Mouse (Mus musculus) limb, embryonic 15.5 days (tissue): ENCODE measurements around the gene Slfn8. TPM values are rescaled to one million over a fixed set of nuclear protein-coding genes. Genes with fewer than 3 reads are reported as not detected.
A peak's percentile ranks its signal among the peaks of the same experiment; 100 is the strongest.
"Not testable (repeated sequence)": the region's sequence is repeated elsewhere in the genome, so short reads cannot be mapped to it uniquely, and the experiment has no call there.

ENCODE experiments used
- ATAC-seq: fragments of 200-750 bp; cut with Nextera tagmentation; 2 replicates; pipeline ENCODE4 v1.8.0; 2017; ENCODE audit warnings: low read depth, moderate TSS enrichment; ENCODE audit not compliant: insufficient number of reproducible peaks, low FRiP score, low TSS enrichment
- H3K27ac ChIP-seq: fragments of 300-500 bp; sonication (generic); 2 replicates; pipeline ENCODE4 v1.5.1; 2015; ENCODE audit warnings: moderate library complexity, mild to moderate bottlenecking, inconsistent platforms
- H3K27me3 ChIP-seq: fragments of 300-500 bp; sonication (generic); 2 replicates; pipeline ENCODE4 v1.6.1; 2015; ENCODE audit warnings: inconsistent platforms
- H3K36me3 ChIP-seq: fragments of 300-500 bp; sonication (generic); 2 replicates; pipeline ENCODE4 v1.6.1; 2015; ENCODE audit warnings: inconsistent platforms
- H3K4me1 ChIP-seq: fragments of 300-500 bp; sonication (generic); 2 replicates; pipeline ENCODE4 v1.6.1; 2015; ENCODE audit warnings: inconsistent platforms
- H3K4me2 ChIP-seq: fragments of 300-500 bp; sonication (generic); 2 replicates; pipeline ENCODE4 v1.6.1; 2015; ENCODE audit warnings: mild to moderate bottlenecking, inconsistent platforms
- H3K4me3 ChIP-seq: fragments of 300-500 bp; sonication (generic); 2 replicates; pipeline ENCODE4 v1.5.1; 2015; ENCODE audit warnings: mild to moderate bottlenecking, inconsistent platforms
- H3K9ac ChIP-seq: fragments of 300-500 bp; sonication (generic); 2 replicates; pipeline ENCODE4 v1.6.1; 2015; ENCODE audit warnings: inconsistent platforms
- H3K9me3 ChIP-seq: fragments of 300-500 bp; sonication (generic); 2 replicates; pipeline ENCODE4 v1.6.1; 2016; ENCODE audit warnings: inconsistent platforms
- WGBS: fragments of 180-500 bp; shearing (Covaris S2); methylation state at CpG from one replicate; pipeline ENCODE4 v1.1.7; 2015; 5-methylcytosine and 5-hydroxymethylcytosine counted together
- polyA plus RNA-seq: library from polyadenylated mRNA; unstranded; fragments of >200 nt; fragmentation: Nextera tagmentation; extraction: Ambion mirVana; gene quantifications from 2 replicates; pipeline ENCODE4 v1.2.1, GENCODE M21; 2015

Slfn8 gene
- polyA plus RNA-seq, 1 experiment from 2014 or later: 0.68 TPM

DNA sequence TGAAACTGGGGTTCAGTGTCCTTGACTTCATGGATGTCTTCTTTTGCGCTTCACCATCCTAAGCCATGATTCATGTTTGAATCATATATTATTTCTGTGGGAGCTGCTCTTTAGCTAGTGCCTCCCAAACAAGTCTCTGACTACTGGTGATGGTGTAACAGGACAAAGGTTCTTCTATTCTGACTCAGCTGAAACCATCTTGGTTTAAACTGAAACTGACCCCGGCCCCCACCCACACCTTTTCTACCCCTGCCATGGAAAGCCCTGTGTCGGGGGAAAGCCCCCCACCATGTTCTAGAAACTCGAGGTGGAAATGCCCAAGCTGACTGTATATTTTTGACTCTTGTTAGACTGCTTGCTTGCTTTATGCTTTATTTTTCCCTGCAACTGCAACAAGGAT lies 23.3 kb upstream of the Slfn8 start:
- Histone ChIP-seq H3K27me3 (peaks cover 9% of the 10 kb centered on the region; the same call in 1 of the 2 replicates), H3K36me3 (no peaks in the 10 kb centered on the region), H3K9me3 (no peaks in the 10 kb centered on the region), H3K4me3 (no peak overlapping the region), H3K9ac (no peak overlapping the region), H3K27ac (no peak overlapping the region), H3K4me1 (no peaks in the 10 kb centered on the region), H3K4me2 (no peak overlapping the region)
- 78% methylated on average over 4 of the region's 4 CpGs for WGBS
- ATAC-seq: no peak

DNA sequence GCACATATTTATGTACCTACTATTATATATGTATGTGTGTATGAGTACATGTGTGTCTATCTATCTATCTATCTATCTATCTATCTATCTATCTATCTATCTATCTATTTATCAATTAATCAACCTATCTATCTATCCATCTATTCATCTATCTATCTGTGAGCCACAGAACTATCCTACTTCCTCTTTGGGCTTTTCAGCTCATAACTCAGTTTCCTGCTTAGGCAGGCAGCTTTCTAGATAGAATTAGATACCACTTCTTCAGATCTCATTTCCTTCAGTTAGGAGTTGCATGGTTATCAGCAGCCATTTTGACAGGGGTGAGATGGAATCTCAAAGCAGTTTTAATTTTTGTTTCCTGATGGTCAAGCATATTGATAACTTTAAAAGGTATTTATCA lies 20.4 kb upstream of the Slfn8 start:
- no peaks in the 10 kb centered on the region for H3K36me3 ChIP-seq
- no peaks in the 10 kb centered on the region for H3K9me3 ChIP-seq
- ATAC-seq: no peak

DNA sequence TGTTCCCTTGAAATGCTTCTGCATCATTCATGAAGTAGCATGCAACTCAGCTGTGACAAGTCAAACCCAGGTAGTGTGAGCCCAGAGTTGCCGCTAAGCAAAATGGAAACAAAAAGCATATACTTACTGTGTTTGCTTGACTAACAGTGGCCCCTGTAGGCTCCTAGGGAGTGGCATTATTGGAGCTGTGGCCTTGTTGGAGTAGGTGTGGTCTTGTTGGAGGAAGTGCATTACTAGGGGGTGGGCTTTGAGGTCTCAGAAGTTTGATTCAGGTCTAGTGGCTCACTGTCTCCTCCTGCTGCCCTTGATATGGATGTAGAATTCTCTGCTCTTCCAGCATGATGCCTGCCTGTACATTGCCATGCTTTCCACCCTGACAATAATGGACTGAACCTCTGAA lies 19.7 kb upstream of the Slfn8 start:
- Histone ChIP-seq H3K27me3 (peaks cover 9% of the 10 kb centered on the region; the same call in 1 of the 2 replicates), H3K27ac (no peak overlapping the region), H3K4me3 (peak overlapping the region; percentile 7; the same call in 1 of the 2 replicates), H3K9me3 (no peaks in the 10 kb centered on the region), H3K36me3 (no peaks in the 10 kb centered on the region), H3K9ac (no peak overlapping the region), H3K4me2 (peak overlapping the region; percentile 32; the same call in 1 of the 2 replicates), H3K4me1 (no peaks in the 10 kb centered on the region)
- WGBS: 23% methylated on average over 1 of the region's 1 CpGs
- no peak for ATAC-seq

More for the DNA sequence above, 20.4 kb upstream of the Slfn8 start:
- Histone ChIP-seq H3K27me3 (peaks cover 9% of the 10 kb centered on the region; the same call in 1 of the 2 replicates), H3K4me1 (no peaks in the 10 kb centered on the region), H3K4me2 (no peak overlapping the region), H3K27ac (no peak overlapping the region), H3K9ac (no peak overlapping the region), H3K4me3 (no peak overlapping the region)

DNA sequence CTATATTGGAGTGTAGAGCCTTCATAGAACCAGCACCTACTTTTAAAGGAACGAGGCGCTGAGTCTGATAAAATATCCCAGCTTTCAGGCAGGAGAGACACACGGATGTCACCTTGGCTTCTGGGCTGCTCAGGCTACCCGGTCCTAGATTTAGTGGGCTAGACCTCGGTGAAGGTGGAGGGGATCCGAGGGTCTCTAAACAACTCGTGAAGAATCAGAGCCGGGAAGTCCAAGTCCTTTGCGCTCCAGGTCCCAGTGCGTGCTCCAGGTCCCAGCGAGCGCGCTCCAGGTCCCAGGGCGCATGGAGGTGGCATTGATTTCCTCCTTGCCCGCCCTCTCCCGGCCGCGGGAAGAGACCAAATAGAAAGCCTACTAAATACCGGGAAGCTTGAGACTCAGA lies 19.2 kb upstream of the Slfn8 start:
- no peak for ATAC-seq
- H3K27me3 ChIP-seq: peaks cover 9% of the 10 kb centered on the region; the same call in 1 of the 2 replicates
- 13% methylated on average over 19 of the region's 19 CpGs for WGBS
- no peak overlapping the region for H3K9ac ChIP-seq
- peak overlapping the region; percentile 32 for H3K4me2 ChIP-seq
- H3K4me1 ChIP-seq: no peaks in the 10 kb centered on the region
- H3K27ac ChIP-seq: no peak overlapping the region
- no peaks in the 10 kb centered on the region for H3K9me3 ChIP-seq
- peak overlapping the region; percentile 7; the same call in 1 of the 2 replicates for H3K4me3 ChIP-seq
- H3K36me3 ChIP-seq: no peaks in the 10 kb centered on the region

DNA sequence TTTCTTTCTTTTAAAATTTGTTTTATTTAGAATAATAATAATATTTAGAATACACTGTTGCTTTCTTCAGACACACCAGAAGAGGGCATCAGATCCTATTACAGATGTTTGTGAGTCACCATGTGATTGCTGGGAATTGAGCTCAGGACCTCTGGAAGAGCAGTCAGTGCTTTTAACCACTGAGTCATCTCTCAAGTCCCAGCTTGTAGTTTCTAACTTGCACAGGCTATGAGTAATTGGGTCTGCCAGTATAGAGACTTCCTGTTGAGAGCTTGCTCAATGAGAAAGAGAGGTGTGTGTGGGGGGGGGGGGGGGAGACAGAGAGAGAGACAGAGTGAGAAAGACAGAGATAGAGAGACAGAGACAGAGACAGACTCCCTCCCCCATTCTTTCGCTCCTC lies 18.5 kb upstream of the Slfn8 start:
- Histone ChIP-seq H3K36me3 (no peaks in the 10 kb centered on the region), H3K27me3 (peaks cover 9% of the 10 kb centered on the region; the same call in 1 of the 2 replicates), H3K9ac (no peak overlapping the region), H3K9me3 (no peaks in the 10 kb centered on the region), H3K27ac (no peak overlapping the region), H3K4me2 (no peak overlapping the region), H3K4me3 (no peak overlapping the region), H3K4me1 (no peaks in the 10 kb centered on the region)
- WGBS: 89% methylated on average over 1 of the region's 1 CpGs
- no peak for ATAC-seq

DNA sequence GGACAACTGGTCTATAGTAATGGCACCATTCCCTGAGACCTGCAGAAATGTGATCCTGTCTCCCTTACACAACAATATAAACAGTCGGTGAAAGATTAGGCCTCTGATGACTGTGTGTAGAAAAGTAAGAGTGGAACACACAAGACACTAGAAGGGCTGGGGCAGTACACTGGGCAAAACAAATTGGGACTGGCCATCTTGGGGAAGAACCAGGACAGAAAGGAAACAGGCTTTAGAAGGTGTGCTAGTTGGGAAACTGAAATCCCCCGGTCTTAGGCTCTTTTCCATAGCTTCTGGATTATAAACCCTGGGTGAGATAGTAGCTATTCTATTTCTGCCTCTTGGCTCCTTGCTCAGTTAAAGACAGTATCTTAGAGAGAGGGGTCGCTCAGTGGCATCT lies 18.1 kb upstream of the Slfn8 start:
- not testable (repeated sequence) for H3K4me2 ChIP-seq, H3K9me3 ChIP-seq, ATAC-seq, H3K9ac ChIP-seq, H3K36me3 ChIP-seq, H3K4me1 ChIP-seq, H3K27me3 ChIP-seq, H3K4me3 ChIP-seq, H3K27ac ChIP-seq
- whole genome bisulfite sequencing: 82% methylated on average over 3 of the region's 3 CpGs

DNA sequence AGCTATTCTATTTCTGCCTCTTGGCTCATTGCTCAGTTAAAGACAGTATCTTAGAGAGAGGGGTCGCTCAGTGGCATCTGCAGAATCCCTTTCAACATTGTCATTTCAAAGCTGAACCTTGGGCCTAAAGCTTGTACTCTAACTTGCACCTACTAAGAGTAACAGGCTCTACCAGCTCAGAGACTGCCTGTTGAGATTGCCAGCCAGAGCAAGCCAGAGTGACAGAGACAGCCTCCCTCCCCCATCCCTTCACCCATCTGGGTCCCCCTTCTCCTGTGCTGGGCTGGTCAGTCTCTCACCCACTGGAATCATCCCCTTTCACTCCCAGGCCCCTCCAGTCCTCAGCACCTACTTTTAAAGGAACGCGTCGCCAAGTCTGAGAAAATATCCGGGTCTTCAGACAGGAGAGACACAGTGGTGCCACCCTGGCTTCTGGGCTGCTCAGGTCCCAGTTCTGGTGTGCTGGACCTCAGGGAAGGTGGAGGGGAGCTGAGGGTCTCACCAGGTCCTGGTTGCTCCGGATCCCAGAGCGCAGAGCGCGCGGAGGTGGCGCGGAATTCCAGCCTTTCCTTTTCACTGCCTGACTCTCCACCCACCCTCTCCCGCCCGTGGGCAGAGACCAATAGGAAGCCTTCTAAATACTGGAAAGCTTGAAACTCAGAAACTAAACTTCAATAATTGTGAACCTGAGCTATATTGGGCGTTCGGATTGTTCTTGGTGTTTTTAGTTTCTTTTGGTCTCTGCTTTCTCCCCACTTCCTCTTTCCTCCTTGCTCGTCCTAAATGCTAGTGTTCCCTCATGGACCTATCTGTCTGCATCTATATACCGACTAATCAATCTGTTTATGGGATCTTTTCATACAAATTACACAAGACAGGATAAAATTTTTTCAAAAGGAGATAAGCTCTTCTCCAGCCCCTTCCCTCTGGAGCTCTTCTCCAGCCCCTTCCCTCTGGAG lies 770 bp downstream of the Slfn8 start:
- WGBS: 75% methylated on average over 18 of the region's 18 CpGs
- ATAC-seq, H3K9ac ChIP-seq: not testable (repeated sequence)

DNA sequence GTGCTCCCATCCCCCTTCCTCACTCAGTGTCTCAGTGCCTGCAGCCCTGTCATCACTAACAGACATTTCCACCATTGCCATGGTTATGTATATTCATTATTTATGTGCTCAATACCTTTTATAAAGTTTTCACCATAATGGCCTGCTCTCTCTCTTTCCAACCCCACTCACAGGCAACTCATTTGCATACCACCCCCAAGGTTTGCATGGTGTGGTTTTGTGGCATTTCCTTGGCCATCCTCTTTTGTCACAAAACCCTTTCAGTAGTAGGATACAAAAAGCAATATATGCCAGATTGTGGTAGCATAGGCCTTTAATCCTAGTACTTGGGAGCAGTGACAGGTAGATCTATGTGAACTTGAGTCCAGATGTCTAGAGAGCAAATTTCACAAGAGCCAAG lies 4.5 kb downstream of the Slfn8 start:
- no peak overlapping the region for H3K27ac ChIP-seq
- ATAC-seq: no peak
- H3K4me2 ChIP-seq: no peak overlapping the region
- no peak overlapping the region for H3K4me3 ChIP-seq
- no peaks in the 10 kb centered on the region for H3K4me1 ChIP-seq
- H3K9ac ChIP-seq: no peak overlapping the region
- H3K9me3 ChIP-seq: no peaks in the 10 kb centered on the region
- H3K36me3 ChIP-seq: no peaks in the 10 kb centered on the region
- no peaks in the 10 kb centered on the region for H3K27me3 ChIP-seq

More for the DNA sequence above, 770 bp downstream of the Slfn8 start:
- H3K4me2 ChIP-seq, H3K27me3 ChIP-seq, H3K27ac ChIP-seq, H3K4me3 ChIP-seq, H3K36me3 ChIP-seq, H3K4me1 ChIP-seq, H3K9me3 ChIP-seq: not testable (repeated sequence)

DNA sequence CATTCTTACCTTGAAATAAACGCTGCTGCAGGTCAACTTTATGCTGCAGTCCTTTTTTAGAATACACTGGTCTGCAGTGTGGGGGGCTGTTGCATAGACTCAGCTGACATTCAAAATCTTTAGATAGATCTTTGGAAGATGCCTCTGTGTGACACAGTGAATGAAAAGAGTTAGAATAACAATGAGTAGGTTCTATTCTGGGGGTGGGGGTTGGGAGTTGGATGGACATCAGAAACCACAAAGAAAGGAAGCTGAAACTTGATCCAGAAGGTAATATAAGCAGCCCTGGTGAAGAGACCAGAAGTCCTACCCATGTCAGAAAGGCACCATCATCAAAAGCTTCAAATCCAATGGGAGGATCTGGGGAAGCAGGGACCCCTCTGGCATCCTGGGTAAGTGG lies 7.3 kb downstream of the Slfn8 start:
- Histone ChIP-seq H3K9me3 (no peaks in the 10 kb centered on the region), H3K4me1 (no peaks in the 10 kb centered on the region), H3K9ac (no peak overlapping the region), H3K4me3 (no peak overlapping the region), H3K27ac (no peak overlapping the region), H3K4me2 (no peak overlapping the region), H3K36me3 (no peaks in the 10 kb centered on the region), H3K27me3 (no peaks in the 10 kb centered on the region)
- 87% methylated on average over 1 of the region's 1 CpGs for WGBS
- ATAC-seq: no peak

DNA sequence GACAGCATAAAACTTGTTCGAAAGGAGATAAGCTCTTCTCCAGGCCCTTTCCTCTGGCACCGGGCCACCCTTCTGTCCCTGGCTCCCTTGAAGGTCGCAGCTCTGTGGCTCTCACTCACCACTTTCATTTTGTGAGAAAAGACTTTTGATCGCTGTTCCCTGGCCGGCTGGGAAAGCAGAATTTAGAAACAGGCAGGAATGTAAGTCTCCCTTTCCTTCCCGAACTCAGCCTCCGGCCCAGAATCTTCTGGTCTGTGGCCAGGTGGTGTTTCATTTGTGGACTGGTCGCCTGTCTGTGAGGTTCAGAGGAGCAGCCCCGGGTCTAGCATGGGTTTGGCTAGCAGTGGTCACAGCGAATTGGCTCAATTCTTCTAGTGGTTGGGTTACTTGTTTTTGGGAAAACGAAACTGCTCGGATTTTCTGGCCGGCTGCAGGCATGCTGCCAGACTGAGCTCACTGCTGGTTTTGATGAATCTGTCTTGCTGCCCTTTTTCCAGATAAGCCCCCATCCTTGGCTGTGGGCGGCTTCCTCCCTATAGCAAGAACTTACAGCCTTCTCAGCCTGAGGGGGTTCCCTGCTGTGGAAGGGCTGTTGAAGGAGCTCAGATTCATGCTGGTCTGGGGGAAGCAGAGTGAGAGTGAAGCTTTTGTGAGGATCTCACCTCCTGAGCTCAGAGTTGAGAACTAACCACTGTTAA lies 29.0 kb downstream of the Slfn8 start, which contains the start of gene Slfn9:
Gene Slfn9 (minus strand): TSS at position 362 of the 698 bp plus-strand sequence.
- H3K4me2 ChIP-seq: peak within 1 kb of the TSS; percentile 76
- peaks cover 11% of the 10 kb centered on the region; the same call in 1 of the 2 replicates for H3K4me1 ChIP-seq
- no peaks in the 10 kb centered on the region for H3K27me3 ChIP-seq
- peak within 1 kb of the TSS; percentile 71 for H3K27ac ChIP-seq
- H3K9ac ChIP-seq: peak within 1 kb of the TSS; percentile 40
- H3K4me3 ChIP-seq: peak within 1 kb of the TSS; percentile 47
- H3K36me3 ChIP-seq: peaks cover 2% of the 10 kb centered on the region; the same call in 1 of the 2 replicates
- H3K9me3 ChIP-seq: no peaks in the 10 kb centered on the region
- 4% methylated on average over 14 of the region's 14 CpGs for WGBS
- no peak for ATAC-seq

DNA sequence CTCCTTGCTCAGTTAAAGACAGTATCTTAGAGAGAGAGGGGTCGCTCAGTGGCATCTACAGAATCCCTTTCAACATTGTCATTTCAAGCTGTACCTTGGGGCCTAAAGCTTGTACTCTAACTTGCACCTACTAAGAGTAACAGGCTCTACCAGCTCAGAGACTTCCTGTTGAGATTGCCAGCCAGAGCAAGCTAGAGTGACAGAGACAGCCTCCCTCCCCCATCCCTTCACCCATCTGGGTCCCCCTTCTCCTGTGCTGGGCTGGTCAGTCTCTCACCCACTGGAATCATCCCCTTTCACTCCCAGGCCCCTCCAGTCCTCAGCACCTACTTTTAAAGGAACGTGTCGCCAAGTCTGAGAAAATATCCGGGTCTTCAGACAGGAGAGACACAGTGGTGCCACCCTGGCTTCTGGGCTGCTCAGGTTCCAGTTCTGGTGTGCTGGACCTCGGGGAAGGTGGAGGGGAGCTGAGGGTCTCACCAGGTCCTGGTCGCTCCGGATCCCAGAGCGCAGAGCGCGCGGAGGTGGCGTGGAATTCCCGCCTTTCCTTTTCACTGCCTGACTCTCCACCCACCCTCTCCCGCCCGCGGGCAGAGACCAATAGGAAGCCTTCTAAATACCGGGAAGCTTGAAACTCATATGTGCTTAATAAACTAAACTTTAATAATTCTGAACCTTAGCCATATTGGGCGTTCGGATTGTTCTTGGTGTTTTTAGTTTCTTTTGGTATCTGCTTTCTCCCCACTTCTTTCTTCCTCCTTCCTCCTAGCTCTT lies 29.8 kb downstream of the Slfn8 start:
- not testable (repeated sequence) for H3K36me3 ChIP-seq, H3K27me3 ChIP-seq, H3K9me3 ChIP-seq
- H3K4me3 ChIP-seq: peak overlapping the region; percentile 47
- peak overlapping the region; percentile 76 for H3K4me2 ChIP-seq
- peak overlapping the region; percentile 40; the same call in 1 of the 2 replicates for H3K9ac ChIP-seq
- ATAC-seq: peak; percentile 61; the same call in 1 of the 2 replicates
- peak overlapping the region; percentile 71 for H3K27ac ChIP-seq
- WGBS: 12% methylated on average over 17 of the region's 19 CpGs
- peaks cover 11% of the 10 kb centered on the region; the same call in 1 of the 2 replicates for H3K4me1 ChIP-seq
